Mouse (Mus musculus): Measurements from ENCODE around the gene Kdm4d. TPM values are rescaled to one million over a fixed set of nuclear protein-coding genes. Genes with fewer than 3 reads are reported as not detected.
"Not testable (repeated sequence)": the region's sequence is repeated elsewhere in the genome, so short reads cannot be mapped to it uniquely, and the experiment has no call there.

The Kdm4d gene
- total RNA-seq (2021): under 1 TPM; 0.10 to 0.12 TPM
- long read RNA-seq, experiment 1: 0 reads
- long read RNA-seq, experiment 2: 0 reads

GRCm38 (mm10) chr9:14500023-14500915 lies at the start of gene Kdm4d, which contains the start of gene Cwc15:
Gene Kdm4d, minus strand, starts transcription at chr9:14500482.
Gene Cwc15, plus strand, starts transcription at chr9:14500617.
- DNase-seq (ENCODE audit: low spot score in 2 of 2): peak; percentile 81 to 95

GRCm38 (mm10) chr9:14548366-14548761 lies 48.1 kb upstream of the Kdm4d start:
- no peak for DNase-seq (ENCODE audit: low spot score in 2 of 2)

- DNase-seq (ENCODE audit: low spot score in 2 of 2): peak in 1 of 2 experiments; percentile 36
Observed at GRCm38 (mm10) chr9:14547584-14548365, 47.5 kb upstream of the Kdm4d start.

GRCm38 (mm10) chr9:14544034-14544757 lies 43.9 kb upstream of the Kdm4d start:
- DNase-seq (ENCODE audit: low spot score in 2 of 2): no peak

DNA sequence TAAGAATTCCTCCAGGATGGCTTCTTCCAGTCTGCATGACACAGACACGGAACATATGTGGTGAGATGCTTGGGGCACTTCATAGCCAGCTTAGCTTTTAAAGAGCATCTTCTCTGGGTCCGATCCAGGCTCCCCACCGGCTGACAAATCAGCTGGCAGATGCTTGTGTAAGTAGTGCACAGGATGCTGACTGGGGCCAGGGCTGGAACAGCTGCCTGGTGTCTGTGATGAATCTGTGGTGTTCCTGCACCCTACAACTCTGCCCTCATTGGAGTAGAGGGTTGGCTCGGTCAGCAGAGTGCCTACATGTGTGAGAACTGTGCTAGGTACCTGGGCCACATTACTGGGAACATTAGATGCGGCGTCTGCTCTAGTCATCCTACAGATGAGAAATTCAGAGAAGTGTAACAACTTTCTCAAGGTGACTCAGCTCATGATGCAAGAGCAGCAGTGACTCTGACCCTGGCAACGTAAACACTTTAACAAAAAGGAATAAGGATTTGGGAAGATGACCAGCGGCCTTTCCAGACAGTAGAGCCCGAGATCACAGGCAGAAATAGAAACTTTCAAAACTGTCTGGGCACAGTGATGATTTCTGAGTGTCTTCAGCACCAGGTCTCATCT lies 34.7 kb upstream of the Kdm4d start:
- no peak for DNase-seq (ENCODE audit: low spot score in 2 of 2)

DNA sequence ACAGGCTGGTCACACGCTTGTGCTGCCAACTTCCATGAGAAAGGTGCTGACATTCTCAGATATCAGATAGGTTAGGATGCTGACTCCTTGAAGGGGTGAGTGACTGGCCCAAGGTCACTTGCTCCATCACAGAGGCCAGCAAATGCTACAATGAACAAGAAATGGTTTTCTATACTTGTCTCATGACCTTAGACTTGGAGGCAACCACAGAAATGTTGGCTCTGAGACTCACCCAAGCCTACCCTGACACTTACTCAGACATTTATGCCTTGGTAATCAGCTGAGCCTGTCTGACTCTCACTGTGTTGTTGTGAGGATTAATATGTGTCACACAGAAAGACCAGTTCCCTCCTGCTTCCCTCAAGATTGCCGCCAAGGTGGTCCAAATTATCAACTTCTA lies 33.4 kb upstream of the Kdm4d start:
- DNase-seq (ENCODE audit: low spot score in 2 of 2): no peak

GRCm38 (mm10) chr9:14532283-14532682 lies 32.0 kb upstream of the Kdm4d start:
- DNase-seq (ENCODE audit: low spot score in 2 of 2): no peak

- no peak for DNase-seq (ENCODE audit: low spot score in 2 of 2)
Observed at GRCm38 (mm10) chr9:14530004-14530403, 29.7 kb upstream of the Kdm4d start.

DNA sequence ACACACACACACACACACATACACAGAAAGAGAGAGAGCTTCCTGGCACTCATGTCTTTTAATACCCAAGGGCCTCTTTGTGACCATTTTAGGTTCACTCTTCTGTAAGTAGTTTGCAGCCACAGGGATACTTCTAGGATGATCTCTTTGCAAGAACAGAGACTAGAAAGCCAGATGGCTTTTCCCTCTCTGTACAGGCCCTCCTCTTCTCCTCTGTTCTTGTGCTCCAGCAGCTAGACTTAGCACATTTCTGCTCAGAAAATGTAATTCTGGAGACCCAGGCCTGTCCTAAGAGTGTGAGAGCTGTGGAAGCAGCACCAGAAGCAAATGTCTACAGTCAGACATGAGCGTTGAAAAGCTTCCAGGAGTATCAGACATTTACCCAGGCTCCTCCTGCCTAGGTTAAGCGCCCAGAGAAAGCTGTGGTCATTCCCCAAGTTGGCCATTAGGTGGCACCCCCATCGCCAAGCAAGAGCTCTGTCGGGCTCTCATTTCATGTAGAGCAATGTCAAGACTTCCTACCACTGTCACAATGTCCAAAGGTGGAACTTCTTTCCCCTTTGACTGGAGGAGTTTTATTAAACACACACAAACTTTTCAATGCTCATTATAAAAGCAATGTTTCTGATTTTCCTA lies 23.2 kb upstream of the Kdm4d start:
- DNase-seq (ENCODE audit: low spot score in 2 of 2): peak; percentile 61 to 78

- no peak for DNase-seq (ENCODE audit: low spot score in 2 of 2)
Observed at GRCm38 (mm10) chr9:14521695-14522094, 21.4 kb upstream of the Kdm4d start.

DNA sequence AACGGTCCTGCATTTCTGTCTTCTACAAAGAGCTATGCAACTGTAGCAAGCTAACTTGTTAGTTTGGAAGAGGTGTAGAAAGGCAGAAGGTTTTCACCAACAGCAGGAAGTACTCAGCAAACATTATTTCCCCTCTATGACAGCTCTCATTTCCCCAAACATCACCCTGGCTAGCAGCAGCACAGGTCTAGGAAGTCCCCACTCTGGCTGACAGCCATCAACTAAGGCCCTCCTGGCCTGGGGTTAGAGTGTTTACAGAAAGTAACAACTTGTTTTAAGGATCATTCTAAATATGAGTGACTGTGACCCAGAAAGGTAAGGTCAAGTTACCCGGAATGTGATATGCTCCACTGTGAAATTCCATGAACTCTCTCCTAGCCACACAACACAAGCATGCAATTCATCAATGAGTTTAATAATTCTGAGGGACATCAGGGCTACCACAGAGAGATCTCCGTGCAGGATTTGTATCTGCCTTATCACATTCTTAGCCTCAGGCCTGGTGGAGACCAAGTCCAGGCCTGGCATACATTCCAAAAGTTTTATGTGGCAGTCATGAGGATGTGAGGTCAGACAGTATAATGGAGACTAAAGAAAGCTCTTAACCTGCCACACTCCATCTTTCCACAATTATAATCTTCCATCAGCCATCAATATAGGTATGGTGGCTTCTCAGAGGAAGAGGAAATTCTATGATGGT lies 20.8 kb upstream of the Kdm4d start:
- DNase-seq (ENCODE audit: low spot score in 2 of 2): no peak

GRCm38 (mm10) chr9:14518105-14518504 lies 17.8 kb upstream of the Kdm4d start:
- DNase-seq (ENCODE audit: low spot score in 2 of 2): no peak

GRCm38 (mm10) chr9:14517296-14517695 lies 17.0 kb upstream of the Kdm4d start:
- DNase-seq (ENCODE audit: low spot score in 2 of 2): no peak

GRCm38 (mm10) chr9:14512633-14513445 lies 12.6 kb upstream of the Kdm4d start:
- DNase-seq (ENCODE audit: low spot score in 2 of 2): peak in 1 of 2 experiments; percentile 41

DNA sequence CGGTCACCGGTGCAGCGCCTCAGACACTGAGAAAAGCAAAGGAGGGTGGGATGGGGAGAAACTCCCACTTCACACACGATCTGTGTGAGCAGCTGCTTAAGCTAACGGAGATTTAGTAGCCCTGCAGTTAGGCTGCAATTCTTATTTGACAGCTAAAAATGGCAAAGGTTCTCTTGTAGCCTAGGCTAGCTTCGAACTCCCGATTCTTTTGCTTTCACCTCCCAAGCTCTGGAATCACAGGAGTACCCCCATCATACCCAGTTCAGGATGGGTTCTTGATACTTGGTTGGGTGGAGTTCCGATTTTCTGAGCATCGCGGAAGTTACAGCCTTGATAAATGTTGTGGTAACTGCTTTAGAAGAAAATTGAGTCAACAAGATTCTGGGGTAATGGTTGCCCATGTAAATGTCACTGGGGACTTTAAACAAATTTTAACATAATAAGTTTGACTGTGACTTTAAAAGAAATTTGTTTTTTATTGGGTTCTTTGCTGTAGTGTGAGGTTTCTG lies 688 bp upstream of the Kdm4d start:
- DNase-seq (ENCODE audit: low spot score in 2 of 2): no peak

- DNase-seq (ENCODE audit: low spot score in 2 of 2): no peak
Observed at GRCm38 (mm10) chr9:14498896-14499705, 1.2 kb downstream of the Kdm4d start.

GRCm38 (mm10) chr9:14463668-14464067 lies 36.6 kb downstream of the Kdm4d start:
- DNase-seq (ENCODE audit: low spot score in 2 of 2): not testable (repeated sequence)

DNA sequence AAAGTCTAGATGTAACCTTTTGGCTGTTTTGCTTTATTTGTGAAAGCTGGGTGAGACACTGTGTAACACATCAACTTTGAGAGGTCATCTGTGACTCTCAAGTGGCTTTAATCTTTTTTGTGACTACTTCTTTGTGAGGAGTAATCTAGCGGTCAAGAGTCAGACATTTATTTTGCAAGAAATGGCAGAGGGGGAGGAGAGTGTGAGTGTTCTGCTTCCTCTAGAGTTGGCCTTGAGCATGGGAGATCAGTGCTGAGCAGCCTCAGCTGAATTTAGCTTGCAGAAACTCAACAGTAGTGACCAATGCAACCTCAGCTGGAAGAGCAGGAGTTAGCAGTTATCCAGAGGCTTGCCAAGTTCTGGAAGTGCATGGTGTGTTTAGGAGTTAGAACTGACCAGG lies 37.7 kb downstream of the Kdm4d start:
- DNase-seq (ENCODE audit: low spot score in 2 of 2): not testable (repeated sequence)

Data from gastrocnemius, postnatal 4 days (tissue).